Mouse (Mus musculus): ENCODE measurements at regions not wholly inside any gene's neighbourhood (a gene's known extent, or its start where the extent isn't known, plus 50 kb on each side); places are given as distances from the start of the nearest gene placed in this dataset.

GRCm38 (mm10) chr8:49030255-49030654 lies 186.5 kb upstream of the Tenm3 start:
- no peak for DNase-seq (ENCODE audit: low spot score in 2 of 2)

- no peak for DNase-seq (ENCODE audit: low spot score in 2 of 2)
These were observed 174.0 kb upstream of the Tenm3 start for GRCm38 (mm10) chr8:49017741-49018140.

GRCm38 (mm10) chr8:49015701-49016100 lies 171.9 kb upstream of the Tenm3 start:
- no peak for DNase-seq (ENCODE audit: low spot score in 2 of 2)

- no peak for DNase-seq (ENCODE audit: low spot score in 2 of 2)
These were observed 171.4 kb upstream of the Tenm3 start for GRCm38 (mm10) chr8:49015200-49015599.

GRCm38 (mm10) chr8:49006236-49006965 lies 162.7 kb upstream of the Tenm3 start:
- DNase-seq (ENCODE audit: low spot score in 2 of 2), result no peak

GRCm38 (mm10) chr8:48981667-48982066 lies 137.9 kb upstream of the Tenm3 start:
- DNase-seq (ENCODE audit: low spot score in 2 of 2), result no peak

GRCm38 (mm10) chr8:48980755-48981154 lies 137.0 kb upstream of the Tenm3 start:
- DNase-seq (ENCODE audit: low spot score in 2 of 2), result no peak

- DNase-seq (ENCODE audit: low spot score in 2 of 2), result no peak
These were observed 126.9 kb upstream of the Tenm3 start for GRCm38 (mm10) chr8:48970655-48971054.

- DNase-seq (ENCODE audit: low spot score in 2 of 2), result no peak
These were observed 121.2 kb upstream of the Tenm3 start for GRCm38 (mm10) chr8:48964929-48965328.

GRCm38 (mm10) chr8:48957614-48958013 lies 113.9 kb upstream of the Tenm3 start:
- no peak for DNase-seq (ENCODE audit: low spot score in 2 of 2)

GRCm38 (mm10) chr8:48951412-48951811 lies 107.7 kb upstream of the Tenm3 start:
- no peak for DNase-seq (ENCODE audit: low spot score in 2 of 2)

GRCm38 (mm10) chr8:48944177-48944576 lies 100.4 kb upstream of the Tenm3 start:
- DNase-seq (ENCODE audit: low spot score in 2 of 2), result no peak

- DNase-seq (ENCODE audit: low spot score in 2 of 2), result no peak
These were observed 93.4 kb upstream of the Tenm3 start for GRCm38 (mm10) chr8:48937144-48937543.

- DNase-seq (ENCODE audit: low spot score in 2 of 2), result no peak
These were observed 83.4 kb upstream of the Tenm3 start for GRCm38 (mm10) chr8:48927135-48927534.

- DNase-seq (ENCODE audit: low spot score in 2 of 2), result no peak
These were observed 71.5 kb upstream of the Tenm3 start for GRCm38 (mm10) chr8:48915275-48915674.

GRCm38 (mm10) chr8:48912842-48913241 lies 69.1 kb upstream of the Tenm3 start:
- no peak for DNase-seq (ENCODE audit: low spot score in 2 of 2)

- no peak for DNase-seq (ENCODE audit: low spot score in 2 of 2)
These were observed 58.1 kb upstream of the Tenm3 start for GRCm38 (mm10) chr8:48901668-48902406.

- no peak for DNase-seq (ENCODE audit: low spot score in 2 of 2)
These were observed 52.9 kb upstream of the Tenm3 start for GRCm38 (mm10) chr8:48896687-48897086.

- DNase-seq (ENCODE audit: low spot score in 2 of 2), result no peak
These were observed 52.5 kb upstream of the Tenm3 start for GRCm38 (mm10) chr8:48896251-48896650.

- no peak for DNase-seq (ENCODE audit: low spot score in 2 of 2)
These were observed 51.8 kb upstream of the Tenm3 start for GRCm38 (mm10) chr8:48895586-48895985.

All from left cerebral cortex, adult 8-10 months (tissue).